ENCODE assay signal across 27 mouse cellular contexts in genomic region chr8:78046691-78047090, GRCm38 (mm10).
DNase-seq lines count a peak whose midpoint lies in the region; TF ChIP-seq lines count a peak whose summit lies in the region.
"Had no signal": no experiment of that assay in that cellular context is flagged by ENCODE, and none has a peak within 500 bp of the region (broad histone marks: within the 10 kb centered on the region; RNA-seq: fewer than 3 reads in every experiment).

No protein-coding gene starts in this region.

- peak; percentile 53; the same call in 1 of the 2 replicates for TF ChIP-seq EP300 in heart, adult 2 months (IDR thresholded peaks at IDR 0.05; ENCODE audit: insufficient read depth, low read depth, low read length)

- peaks cover 4% of the 10 kb centered on the region; the same call in 1 of the 2 replicates for H3K36me3 ChIP-seq in heart, adult 2 months (ENCODE audit: control insufficient read depth, insufficient read depth, low read length)
- H3K36me3 ChIP-seq: embryonic facial prominence, embryonic 13.5 days; hindbrain, embryonic 12.5 days; intestine, embryonic 15.5 days; limb, embryonic 13.5 days; liver, embryonic 12.5 days; midbrain, embryonic 10.5 days; midbrain, embryonic 15.5 days; neural tube, embryonic 15.5 days had no signal

- WGBS in heart, adult 2 months: 59% methylated on average over 3 of the region's 3 CpGs

- peak in 1 of 2 experiments; percentile 40 for DNase-seq in heart, adult 2 months
- no peak for DNase-seq in heart, postnatal 4 days
- DNase-seq in layer of hippocampus, adult 9-11 months: peak; percentile 28
- DNase-seq in layer of hippocampus, postnatal 10 days (ENCODE audit: low spot score in 2 of 2): no peak
- DNase-seq in lung, postnatal 10 days: peak; percentile 31
- DNase-seq in lung, postnatal 36 days: no peak
- no peak for DNase-seq in adrenal gland, postnatal 25 days
- DNase-seq: adrenal gland, postnatal 14 days; cerebellum, adult 18-20 months; cerebellum, postnatal 10 days; forebrain, postnatal 0 days; gastrocnemius, postnatal 14 days; kidney, adult 2 months; kidney, postnatal 36 days; lung, embryonic 14.5 days; retina, postnatal 1 day; right cerebral cortex, postnatal 14 days; thymus, postnatal 14 days had no signal

- H3K79me2 ChIP-seq in heart, adult 2 months (replicated peaks; ENCODE audit: control insufficient read depth, insufficient read depth, low read length): no peaks in the 10 kb centered on the region

- intact Hi-C loops in heart, adult 2 months (cut with DNase I): loop anchor here (2.0 kb wide), 2 partner anchors 22 to 58 kb away; no protein-coding TSS in a partner anchor

- H3K9ac ChIP-seq in heart, adult 2 months (ENCODE audit: low read depth, low read length): no peak overlapping the region
- H3K9ac ChIP-seq: embryonic facial prominence, embryonic 13.5 days; forebrain, postnatal 0 days; hindbrain, embryonic 12.5 days; intestine, embryonic 15.5 days; limb, embryonic 13.5 days; liver, embryonic 12.5 days; lung, embryonic 14.5 days; midbrain, embryonic 15.5 days; neural tube, embryonic 15.5 days had no signal

- H3K4me1 ChIP-seq in heart, adult 2 months (ENCODE audit: control insufficient read depth, insufficient read depth, low read length): no peaks in the 10 kb centered on the region; the same call in 1 of the 2 replicates
- H3K4me1 ChIP-seq: embryonic facial prominence, embryonic 13.5 days; hindbrain, embryonic 12.5 days; intestine, embryonic 15.5 days; limb, embryonic 13.5 days; liver, embryonic 12.5 days; midbrain, embryonic 10.5 days; midbrain, embryonic 15.5 days; neural tube, embryonic 15.5 days had no signal

- TF ChIP-seq CTCF in heart, adult 2 months (IDR thresholded peaks at IDR 0.05): no peak

- TF ChIP-seq POLR2A in heart, adult 2 months (IDR thresholded peaks at IDR 0.05; ENCODE audit: insufficient read depth, low read depth, low read length): no peak

- H3K4me3 ChIP-seq in heart, adult 2 months: no peak overlapping the region
- H3K4me3 ChIP-seq: embryonic facial prominence, embryonic 13.5 days; hindbrain, embryonic 12.5 days; intestine, embryonic 15.5 days; limb, embryonic 13.5 days; liver, embryonic 12.5 days; midbrain, embryonic 10.5 days; midbrain, embryonic 15.5 days; neural tube, embryonic 15.5 days had no signal

- H3K27ac ChIP-seq in heart, adult 2 months: peak overlapping the region; percentile 81
- H3K27ac ChIP-seq: embryonic facial prominence, embryonic 13.5 days; hindbrain, embryonic 12.5 days; hindbrain, postnatal 0 days; intestine, embryonic 15.5 days; limb, embryonic 13.5 days; liver, embryonic 12.5 days; midbrain, embryonic 10.5 days; midbrain, embryonic 15.5 days; neural tube, embryonic 15.5 days had no signal

- no peaks in the 10 kb centered on the region for H3K27me3 ChIP-seq in heart, adult 2 months (ENCODE audit: control insufficient read depth, insufficient read depth, low read length)
- H3K27me3 ChIP-seq: embryonic facial prominence, embryonic 13.5 days; hindbrain, embryonic 12.5 days; intestine, embryonic 15.5 days; limb, embryonic 13.5 days; liver, embryonic 12.5 days; midbrain, embryonic 15.5 days; neural tube, embryonic 15.5 days had no signal

Comparison
In these comparisons a context has a peak if more than half of its experiments do, and no peak if none do; other contexts are left out.
1. DNase-seq: peak in layer of hippocampus, adult 9-11 months (single experiment) and lung, postnatal 10 days (single experiment); none in heart, postnatal 4 days (single experiment), layer of hippocampus, postnatal 10 days (0 of 2), lung, postnatal 36 days (single experiment) and adrenal gland, postnatal 25 days (single experiment).